Mouse (Mus musculus) cerebellum, postnatal 14 days (tissue): ENCODE measurements at regions not wholly inside any gene's neighbourhood (a gene's known extent, or its start where the extent isn't known, plus 50 kb on each side); places are given as distances from the start of the nearest gene placed in this dataset.

ENCODE experiments used
- DNase-seq, 2 experiments: peaks; one replicate each; pipeline ENCODE4 v3.0.0; 2021; ENCODE audit warnings: mixed read lengths in 2 of 2

- no peak for DNase-seq
Measured at GRCm38 (mm10) chr2:39835370-39835769, 609.1 kb upstream of the Ppp6c start.

- no peak for DNase-seq
Measured at GRCm38 (mm10) chr2:39823851-39824250, 597.6 kb upstream of the Ppp6c start.

GRCm38 (mm10) chr2:39806681-39807080 is 580.4 kb upstream of the Ppp6c start:
- DNase-seq: peak; percentile 1 to 8
